Mouse (Mus musculus) lung, postnatal 25 days (tissue): Measurements from ENCODE around the gene Grik2.

Experiments used
- DNase-seq: peaks from one replicate; pipeline ENCODE4 v3.0.0; 2022; ENCODE audit warnings: low spot score

The Grik2 gene

GRCm38 (mm10) chr10:49788381-49788906 lies at the start of gene Grik2:
Gene Grik2 (minus strand): TSS chr10:49788766.
- no peak for DNase-seq

GRCm38 (mm10) chr10:49834392-49834791 lies 45.8 kb upstream of the Grik2 start:
- DNase-seq = no peak

- DNase-seq = no peak
These were observed 18.7 kb upstream of the Grik2 start for GRCm38 (mm10) chr10:49807276-49807675.

GRCm38 (mm10) chr10:49801001-49801400 lies 12.4 kb upstream of the Grik2 start:
- DNase-seq = no peak

GRCm38 (mm10) chr10:49794129-49794528 lies 5.6 kb upstream of the Grik2 start:
- DNase-seq = no peak

- DNase-seq = no peak
These were observed 1.8 kb upstream of the Grik2 start for GRCm38 (mm10) chr10:49790326-49790725.

GRCm38 (mm10) chr10:49789711-49790110 lies 1.1 kb upstream of the Grik2 start:
- no peak for DNase-seq

- DNase-seq = no peak
These were observed 348 bp upstream of the Grik2 start for GRCm38 (mm10) chr10:49788914-49789313.

GRCm38 (mm10) chr10:49786630-49787029 lies 1.9 kb downstream of the Grik2 start:
- DNase-seq = no peak

GRCm38 (mm10) chr10:49785477-49785876 lies 3.1 kb downstream of the Grik2 start:
- no peak for DNase-seq

GRCm38 (mm10) chr10:49784831-49785230 lies 3.7 kb downstream of the Grik2 start:
- DNase-seq = no peak

GRCm38 (mm10) chr10:49782741-49783691 lies 5.5 kb downstream of the Grik2 start:
- DNase-seq = no peak

GRCm38 (mm10) chr10:49782061-49782460 lies 6.5 kb downstream of the Grik2 start:
- DNase-seq = no peak

- no peak for DNase-seq
These were observed 8.1 kb downstream of the Grik2 start for GRCm38 (mm10) chr10:49780430-49780829.

- no peak for DNase-seq
These were observed 19.7 kb downstream of the Grik2 start for GRCm38 (mm10) chr10:49768897-49769296.

GRCm38 (mm10) chr10:49767556-49767955 lies 21.0 kb downstream of the Grik2 start:
- no peak for DNase-seq

- DNase-seq = no peak
These were observed 26.0 kb downstream of the Grik2 start for GRCm38 (mm10) chr10:49762607-49763006.

- no peak for DNase-seq
These were observed 36.8 kb downstream of the Grik2 start for GRCm38 (mm10) chr10:49751769-49752168.

GRCm38 (mm10) chr10:49731841-49732240 lies 56.7 kb downstream of the Grik2 start:
- DNase-seq = no peak

- no peak for DNase-seq
These were observed 64.9 kb downstream of the Grik2 start for GRCm38 (mm10) chr10:49723706-49724105.

GRCm38 (mm10) chr10:49716856-49717255 lies 71.7 kb downstream of the Grik2 start:
- no peak for DNase-seq

- no peak for DNase-seq
These were observed 78.8 kb downstream of the Grik2 start for GRCm38 (mm10) chr10:49709748-49710147.

GRCm38 (mm10) chr10:49704446-49704845 lies 84.1 kb downstream of the Grik2 start:
- no peak for DNase-seq
